Mouse (Mus musculus) urinary bladder, postnatal 0 days (tissue): Measurements from ENCODE around the gene Drg1. TPM values are rescaled to one million over a fixed set of nuclear protein-coding genes. Genes with fewer than 3 reads are reported as not detected.

ENCODE experiments used
- polyA plus RNA-seq: library from polyadenylated mRNA; unstranded; fragments of >200 nt; fragmentation: Nextera tagmentation; extraction: Ambion mirVana; gene quantifications from 2 replicates; pipeline ENCODE4 v1.2.1, GENCODE M21; 2015

Gene Drg1
- polyA plus RNA-seq: 123 and 126 TPM in 2 replicates

DNA sequence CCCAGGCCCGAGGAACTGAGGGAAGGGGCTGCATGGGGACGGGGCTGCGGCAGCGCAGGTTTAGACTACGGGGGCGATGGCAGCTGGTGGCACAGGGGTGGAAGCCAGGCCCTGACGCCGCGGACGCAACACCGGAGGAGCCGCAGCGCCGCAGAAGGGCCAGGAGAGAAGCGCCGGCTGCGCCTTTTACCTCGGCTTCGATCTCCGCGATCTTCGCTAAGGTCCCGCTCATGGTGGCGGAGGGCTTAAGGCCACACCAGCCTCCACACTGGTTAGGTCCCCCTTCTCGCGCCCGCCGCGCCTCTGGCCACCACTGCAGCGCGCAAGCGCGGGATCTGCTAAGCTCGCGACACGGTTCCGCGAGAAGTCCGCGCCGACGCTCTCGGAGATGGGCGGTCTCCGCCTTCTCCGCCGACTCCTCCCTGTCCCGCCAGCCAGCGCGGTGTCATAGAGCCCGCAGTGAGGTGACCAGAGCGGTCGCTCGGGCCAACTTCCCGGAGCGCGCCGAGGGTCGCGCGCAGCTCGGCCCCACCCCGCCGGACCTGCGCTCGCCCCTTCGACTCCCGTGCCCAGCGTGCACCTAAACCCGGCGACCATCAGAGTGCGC lies at the start of gene Drg1:
Gene Drg1 (minus strand): TSS at position 337 of the 607 bp plus-strand sequence.

DNA sequence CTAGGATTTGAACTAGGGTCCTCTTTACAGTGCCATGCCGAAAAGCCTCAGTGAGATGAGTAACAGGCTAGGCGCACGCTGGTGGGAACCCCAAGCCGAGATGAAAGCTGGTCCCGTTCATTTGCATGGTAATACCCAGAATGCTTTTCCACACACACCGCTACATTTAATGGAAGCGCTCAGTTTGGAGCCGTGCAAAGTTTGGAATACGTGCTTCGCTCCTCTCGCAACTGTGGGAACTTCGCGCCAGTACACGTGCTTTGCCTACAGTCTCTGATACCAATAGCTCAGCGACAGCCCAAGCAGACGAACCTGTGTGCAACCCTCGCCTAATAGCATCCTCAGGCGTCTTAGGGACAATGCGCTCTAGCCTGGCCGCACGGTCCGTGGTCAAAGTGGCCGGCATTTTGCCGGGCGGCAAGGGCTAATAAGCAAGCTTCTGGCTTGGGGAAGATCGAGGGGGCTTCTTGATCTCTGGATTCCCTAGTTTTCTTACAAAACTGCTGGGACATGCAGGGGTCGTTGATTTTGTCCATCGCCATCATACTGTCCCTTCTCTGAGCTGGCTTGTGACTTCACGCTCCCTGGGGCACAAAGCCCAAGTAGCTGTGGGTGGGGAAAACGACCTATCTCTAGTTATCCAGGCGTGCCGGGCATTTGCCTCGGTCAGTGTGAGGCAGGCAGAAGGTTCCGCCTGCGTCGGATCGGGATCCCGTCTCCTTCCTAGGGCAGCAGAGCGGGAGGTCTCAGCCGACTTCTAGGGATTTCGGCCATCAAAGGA lies 22.5 kb upstream of the Drg1 start, which contains the start of gene Patz1:
Gene Patz1 (plus strand): TSS at position 354 of the 781 bp plus-strand sequence.

DNA sequence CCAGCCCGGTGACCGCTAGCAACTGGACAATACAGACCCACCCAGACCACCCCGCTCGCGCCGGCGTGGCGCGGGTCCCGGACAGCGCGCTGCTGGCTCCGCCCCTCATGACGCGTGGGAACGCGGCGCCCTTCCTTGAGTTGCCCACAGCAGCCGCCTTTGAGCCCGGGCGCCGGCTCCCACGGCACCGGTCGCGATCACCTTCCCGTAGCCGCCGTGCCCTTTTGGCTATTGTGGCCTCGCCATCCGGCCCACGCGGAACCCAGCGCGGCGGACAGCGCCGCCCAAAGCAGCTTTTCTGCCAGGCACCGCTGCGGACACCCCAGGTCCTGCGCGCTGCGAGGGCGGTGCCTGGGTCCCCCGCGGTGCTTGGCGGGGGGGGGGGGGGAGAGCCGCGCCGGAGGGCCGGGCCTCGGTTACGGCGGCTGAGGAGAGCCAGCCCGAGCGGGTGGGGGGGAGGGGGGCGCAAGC lies 63.9 kb downstream of the Drg1 start, which contains the start of gene Eif4enif1:
Gene Eif4enif1 (plus strand): TSS at position 162 of the 471 bp plus-strand sequence.

DNA sequence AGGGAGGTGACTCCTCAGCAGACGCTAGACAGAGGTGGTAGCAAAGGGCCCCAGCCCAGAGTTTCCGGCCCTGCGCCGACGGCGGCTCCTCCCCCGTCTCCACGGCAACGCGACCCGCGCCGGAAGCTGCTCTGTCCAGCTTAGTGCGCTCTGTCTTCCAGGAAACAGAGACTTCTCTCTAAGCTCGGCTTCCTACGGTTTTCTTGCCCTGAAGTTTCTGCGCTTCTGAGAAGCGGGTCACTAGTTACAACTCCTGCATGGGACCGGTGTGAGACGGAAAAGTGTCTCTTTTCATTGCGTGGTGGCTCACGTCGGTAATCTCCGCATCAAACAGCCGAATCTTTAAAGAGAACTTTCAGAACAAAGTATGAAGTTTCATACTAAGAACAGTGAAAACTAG lies 72.9 kb downstream of the Drg1 start, which contains the start of gene Sfi1:
Gene Sfi1 (minus strand): TSS at position 101 of the 400 bp plus-strand sequence.

Other genes starting within 250 kb of the Drg1 start
- 5.6 and 7.3 TPM in 2 replicates for gene Sfi1, start 73.0 kb downstream of the Drg1 start, polyA plus RNA-seq
- 20.0 and 21.0 TPM in 2 replicates for gene Eif4enif1, start 64.0 kb downstream of the Drg1 start, polyA plus RNA-seq
- 13.8 and 14.6 TPM in 2 replicates for gene Patz1, start 22.5 kb upstream of the Drg1 start, polyA plus RNA-seq
- gene Pik3ip1, start 64.0 kb upstream of the Drg1 start, polyA plus RNA-seq: 11.1 and 12.5 TPM in 2 replicates
- 54.3 and 56.4 TPM in 2 replicates for gene Limk2, start 142.8 kb upstream of the Drg1 start, polyA plus RNA-seq
- gene Rnf185, start 185.9 kb upstream of the Drg1 start, polyA plus RNA-seq: 19.6 and 20.3 TPM in 2 replicates
- gene Pla2g3, start 221.9 kb upstream of the Drg1 start, polyA plus RNA-seq: 0.19 and 0.30 TPM in 2 replicates
- gene Inpp5j, start 238.4 kb upstream of the Drg1 start, polyA plus RNA-seq: 0.27 and 0.28 TPM in 2 replicates
- 440 and 451 TPM in 2 replicates for gene Selenom, start 248.3 kb upstream of the Drg1 start, polyA plus RNA-seq